19 mouse cellular contexts compared by ENCODE assay signal in genomic region chr1:121005198-121005597, GRCm38 (mm10).
DNase-seq lines count a peak whose midpoint lies in the region; ATAC-seq and TF ChIP-seq lines count a peak whose summit lies in the region.
"Had no signal": no experiment of that assay in that cellular context is flagged by ENCODE, and none has a peak within 500 bp of the region (broad histone marks: within the 10 kb centered on the region; RNA-seq: fewer than 3 reads in every experiment).

No protein-coding gene starts in this region.

- no peaks in the 10 kb centered on the region for H3K4me1 ChIP-seq in heart, embryonic 10.5 days
- peaks cover 3% of the 10 kb centered on the region; the same call in 1 of the 2 replicates for H3K4me1 ChIP-seq in heart, postnatal 0 days (ENCODE audit: control insufficient read depth, insufficient read depth)
- H3K4me1 ChIP-seq: megakaryocyte, embryonic 14.5 days; neural tube, embryonic 15.5 days had no signal

- TF ChIP-seq EP300 in heart, postnatal 0 days (IDR thresholded peaks at IDR 0.05; ENCODE audit: low read depth), result 0 out of 2 replicates have a peak, but pooled peaks have one; percentile 38

- H3K27ac ChIP-seq in heart, embryonic 10.5 days, result no peak overlapping the region
- H3K27ac ChIP-seq in heart, postnatal 0 days (ENCODE audit: low read depth), result no peak overlapping the region
- H3K27ac ChIP-seq: embryonic facial prominence, embryonic 10.5 days; gastrocnemius, adult 2 months; midbrain, embryonic 15.5 days; neural tube, embryonic 15.5 days had no signal

- no peak overlapping the region for H3K4me2 ChIP-seq in heart, postnatal 0 days (ENCODE audit: low read depth, low read length)
- H3K4me2 ChIP-seq: midbrain, embryonic 15.5 days; neural tube, embryonic 15.5 days had no signal

- H3K36me3 ChIP-seq in heart, embryonic 10.5 days, result no peaks in the 10 kb centered on the region
- H3K36me3 ChIP-seq in heart, postnatal 0 days (replicated peaks; ENCODE audit: control insufficient read depth, insufficient read depth, low read length), result no peaks in the 10 kb centered on the region
- H3K36me3 ChIP-seq: embryonic facial prominence, embryonic 10.5 days; midbrain, embryonic 15.5 days; neural tube, embryonic 15.5 days had no signal

- TF ChIP-seq CTCF in heart, postnatal 0 days (IDR thresholded peaks at IDR 0.05; ENCODE audit: low read depth), result no peak

- WGBS in heart, embryonic 10.5 days, result 26% methylated on average over 3 of the region's 3 CpGs
- WGBS in heart, postnatal 0 days, result 8% methylated on average over 3 of the region's 3 CpGs

- H3K4me3 ChIP-seq in heart, embryonic 10.5 days, result no peak overlapping the region
- no peak overlapping the region for H3K4me3 ChIP-seq in heart, postnatal 0 days (ENCODE audit: low read depth, low read length)
- H3K4me3 ChIP-seq: embryonic facial prominence, embryonic 10.5 days; gastrocnemius, adult 2 months; megakaryocyte, embryonic 14.5 days; midbrain, embryonic 15.5 days; myocyte; neural tube, embryonic 15.5 days had no signal

- H3K9ac ChIP-seq in heart, postnatal 0 days (replicated peaks; ENCODE audit: low read depth, low read length), result no peak overlapping the region
- H3K9ac ChIP-seq: midbrain, embryonic 15.5 days; neural tube, embryonic 15.5 days had no signal

- H3K9me3 ChIP-seq in heart, embryonic 10.5 days, result no peaks in the 10 kb centered on the region
- H3K9me3 ChIP-seq in heart, postnatal 0 days (replicated peaks; ENCODE audit: control insufficient read depth, low read length), result no peaks in the 10 kb centered on the region; the same call in 1 of the 2 replicates
- H3K9me3 ChIP-seq: midbrain, embryonic 15.5 days; neural tube, embryonic 15.5 days had no signal

- peak; percentile 89 for ATAC-seq in heart, postnatal 0 days (ENCODE audit: insufficient read depth, low read depth)
- no peak for ATAC-seq in CD4-positive, CD25-positive, alpha-beta regulatory T cell, adult 4 months
- ATAC-seq: activated CD4-positive, CD25-positive, alpha-beta regulatory T cell, adult 4 months; midbrain, embryonic 15.5 days had no signal

- peak; percentile 7 for DNase-seq in heart, adult 8-10 months (ENCODE audit: low spot score)
- no peak for DNase-seq in heart, embryonic 10.5 days (ENCODE audit: low spot score)
- DNase-seq in adrenal gland, postnatal 36 days, result peak; percentile 1 to 15
- peak; percentile 32 for DNase-seq in heart, postnatal 0 days (ENCODE audit: low spot score)
- DNase-seq in neural tube, embryonic 10.5 days (ENCODE audit: extremely low spot score, low spot score), result no peak
- no peak for DNase-seq in urinary bladder, adult 18-20 months (ENCODE audit: low spot score in 2 of 2)
- DNase-seq: cerebellum, adult 11 months; cerebellum, postnatal 36 days; gastrocnemius, adult 2 months; kidney, adult 11 months; lung, adult 18-20 months; right cerebral cortex, postnatal 25 days had no signal

- no peaks in the 10 kb centered on the region for H3K27me3 ChIP-seq in heart, embryonic 10.5 days (ENCODE audit: insufficient read depth, poor library complexity, severe bottlenecking)
- H3K27me3 ChIP-seq in heart, postnatal 0 days (ENCODE audit: control insufficient read depth, insufficient read depth, low read length), result no peaks in the 10 kb centered on the region
- H3K27me3 ChIP-seq: megakaryocyte, embryonic 14.5 days; midbrain, embryonic 15.5 days; neural tube, embryonic 15.5 days had no signal

Comparison
In these comparisons a context has a peak if more than half of its experiments do, and no peak if none do; other contexts are left out.
1. DNase-seq: peak in heart, adult 8-10 months (single experiment), adrenal gland, postnatal 36 days (2 of 2) and heart, postnatal 0 days (single experiment); none in heart, embryonic 10.5 days (single experiment), neural tube, embryonic 10.5 days (single experiment) and urinary bladder, adult 18-20 months (0 of 2).